8 mouse cellular contexts compared by ENCODE assay signal in the genomic region with DNA sequence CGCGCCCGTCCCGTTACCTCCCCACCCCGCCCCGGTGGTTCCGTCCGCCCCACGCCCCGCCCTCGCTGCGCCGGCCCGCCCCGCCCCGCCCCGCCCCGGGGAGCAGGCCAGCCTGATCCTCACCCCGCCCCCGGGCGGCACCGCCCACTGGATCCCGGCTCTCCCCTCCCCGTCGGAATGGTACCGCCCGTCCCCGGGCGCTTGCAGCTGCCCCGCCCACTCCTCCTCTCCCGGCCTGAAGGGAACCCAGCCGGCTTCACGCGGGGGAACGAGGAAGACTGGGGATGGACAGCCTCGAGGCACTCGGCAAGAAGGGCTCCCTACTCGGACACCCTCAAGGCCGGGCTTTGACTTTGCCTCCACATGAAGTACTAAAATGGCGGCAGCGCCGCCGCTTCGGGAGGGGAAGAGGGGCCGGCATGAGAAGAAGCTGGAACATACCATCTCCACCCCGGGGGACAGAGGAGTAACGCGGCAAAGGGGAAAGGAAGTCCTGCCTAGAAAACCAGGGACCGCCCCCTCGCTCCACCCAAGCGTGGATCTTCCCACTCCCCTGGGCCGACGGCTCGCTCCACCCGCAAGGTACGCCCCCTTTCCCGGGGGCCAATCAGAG. TPM values are rescaled to one million over a fixed set of nuclear protein-coding genes. Genes with fewer than 3 reads are reported as not detected.
DNase-seq lines count a peak whose midpoint lies in the region; ATAC-seq lines count a peak whose summit lies in the region.

No protein-coding gene starts in this region.

- peak overlapping the region; percentile 63 for H3K4me3 ChIP-seq in intestine, embryonic 14.5 days (ENCODE audit: low read depth, low read length)

- peak overlapping the region; percentile 88 for H3K4me2 ChIP-seq in intestine, embryonic 14.5 days (ENCODE audit: low read length)

- H3K27me3 ChIP-seq in intestine, embryonic 14.5 days (replicated peaks; ENCODE audit: control insufficient read depth, insufficient read depth, low read length), result no peaks in the 10 kb centered on the region

- peaks cover 34% of the 10 kb centered on the region for H3K36me3 ChIP-seq in intestine, embryonic 14.5 days (ENCODE audit: control insufficient read depth, insufficient read depth, low read length)

- H3K9me3 ChIP-seq in intestine, embryonic 14.5 days (ENCODE audit: control insufficient read depth, low read length), result no peaks in the 10 kb centered on the region

- intact Hi-C loops in left cerebral cortex, postnatal 14 days (cut with DNase I), result loop anchor here (5.0 kb wide), 1 partner anchor 43 kb away; a partner anchor contains a TSS

- peak overlapping the region; percentile 78 for H3K9ac ChIP-seq in intestine, embryonic 14.5 days (ENCODE audit: low read length)

- peaks cover 14% of the 10 kb centered on the region for H3K4me1 ChIP-seq in intestine, embryonic 14.5 days (replicated peaks; ENCODE audit: control insufficient read depth, insufficient read depth, low read length)

- 2% methylated on average over 49 of the region's 57 CpGs for WGBS in intestine, embryonic 14.5 days

- DNase-seq in adrenal gland, adult 18-20 months (ENCODE audit: low spot score in 2 of 2), result peak; percentile 98
- DNase-seq in embryo, embryonic 11 days, result peak; percentile 99
- peak; percentile 98 for DNase-seq in gastrocnemius, postnatal 25 days
- DNase-seq in intestine, embryonic 14.5 days (ENCODE audit: low spot score), result peak; percentile 100
- DNase-seq in left cerebral cortex, postnatal 14 days (ENCODE audit: low spot score in 2 of 2), result peak; percentile 98 to 99
- peak; percentile 99 for DNase-seq in mesoderm, embryonic 11.5 days (ENCODE audit: low read depth, low spot score)
- DNase-seq in right cerebral cortex, postnatal 36 days (ENCODE audit: low spot score in 2 of 2), result peak; percentile 98
- DNase-seq in yolk sac, embryonic 10.5 days (ENCODE audit: low spot score), result peak; percentile 99

- ATAC-seq in intestine, embryonic 14.5 days (replicated peaks; ENCODE audit: low FRiP score, low TSS enrichment, low read depth), result peak; percentile 96

- H3K27ac ChIP-seq in intestine, embryonic 14.5 days (ENCODE audit: low read depth), result peak overlapping the region; percentile 89

RNA-seq across cellular contexts. Expression of a gene that starts 0.3 kb away (rescaled TPM):
- 10 to 100 TPM; 22.4 to 26.5 TPM for total RNA-seq in adrenal gland, adult 18-20 months (2021)
- 10 to 100 TPM; 38.9 to 45.0 TPM for total RNA-seq in gastrocnemius, postnatal 25 days (2021)
- polyA plus RNA-seq in intestine, embryonic 14.5 days (2014; fragmentation: Nextera tagmentation; extraction: Ambion mirVana), result 1.7 and 1.9 TPM in 2 replicates
- total RNA-seq in left cerebral cortex, postnatal 14 days (2021), result 100 to 1,000 TPM; 121 to 124 TPM

RNA-seq across cellular contexts. Expression of a gene that starts 21.5 kb away (rescaled TPM):
- total RNA-seq in adrenal gland, adult 18-20 months (2021), result 10 to 100 TPM; 18.2 to 21.1 TPM
- 1 to 10 TPM; 4.9 to 6.4 TPM for total RNA-seq in gastrocnemius, postnatal 25 days (2021)
- 10.5 and 11.8 TPM in 2 replicates for polyA plus RNA-seq in intestine, embryonic 14.5 days (2014; fragmentation: Nextera tagmentation; extraction: Ambion mirVana)
- 10 to 100 TPM; 20.3 to 21.3 TPM for total RNA-seq in left cerebral cortex, postnatal 14 days (2021)

RNA-seq across cellular contexts. Expression of a gene that starts 30.9 kb away (rescaled TPM):
- not detected for total RNA-seq in adrenal gland, adult 18-20 months (2021)
- not detected for total RNA-seq in gastrocnemius, postnatal 25 days (2021)
- polyA plus RNA-seq in intestine, embryonic 14.5 days (2014; fragmentation: Nextera tagmentation; extraction: Ambion mirVana), result 0.31 TPM in 2 replicates
- total RNA-seq in left cerebral cortex, postnatal 14 days (2021), result 1 to 10 TPM in 1 of 2 experiments, not detected in 1; 1.0 TPM

RNA-seq across cellular contexts. Expression of a gene that starts 37.4 kb away (rescaled TPM):
- total RNA-seq in adrenal gland, adult 18-20 months (2021), result 100 to 1,000 TPM; 830 to 834 TPM
- total RNA-seq in gastrocnemius, postnatal 25 days (2021), result 100 to 1,000 TPM; 379 to 436 TPM
- polyA plus RNA-seq in intestine, embryonic 14.5 days (2014; fragmentation: Nextera tagmentation; extraction: Ambion mirVana), result 752 and 786 TPM in 2 replicates
- total RNA-seq in left cerebral cortex, postnatal 14 days (2021), result 100 to 1,000 TPM; 342 to 343 TPM

RNA-seq across cellular contexts. Expression of a gene that starts 41.6 kb away (rescaled TPM):
- 100 to 1,000 TPM; 221 to 238 TPM for total RNA-seq in adrenal gland, adult 18-20 months (2021)
- 100 to 1,000 TPM; 128 TPM for total RNA-seq in gastrocnemius, postnatal 25 days (2021)
- polyA plus RNA-seq in intestine, embryonic 14.5 days (2014; fragmentation: Nextera tagmentation; extraction: Ambion mirVana), result 473 and 491 TPM in 2 replicates
- total RNA-seq in left cerebral cortex, postnatal 14 days (2021), result 100 to 1,000 TPM; 133 to 136 TPM

Comparison
In these comparisons a context has a peak if more than half of its experiments do, and no peak if none do; other contexts are left out.
1. Peak in every context shown above with its lines: DNase-seq, ATAC-seq, H3K4me3 ChIP-seq and H3K27ac ChIP-seq.